Mouse (Mus musculus) gonadal fat pad, adult 2 months (tissue): ENCODE measurements around the gene Snx15. TPM values are rescaled to one million over a fixed set of nuclear protein-coding genes. Genes with fewer than 3 reads are reported as not detected.

ENCODE experiments used
- DNase-seq: peaks from one replicate; pipeline ENCODE4 v3.0.0-alpha.2; 2012; ENCODE audit warnings: low read depth
- polyA plus RNA-seq: library from polyadenylated mRNA; depleted of rRNA; stranded (reverse); fragments of >200 nt; gene quantifications from 2 replicates; pipeline ENCODE4 v1.2.3, GENCODE M21; 2012

The Snx15 gene
- polyA plus RNA-seq, 1 experiment = 27.6 TPM

DNA sequence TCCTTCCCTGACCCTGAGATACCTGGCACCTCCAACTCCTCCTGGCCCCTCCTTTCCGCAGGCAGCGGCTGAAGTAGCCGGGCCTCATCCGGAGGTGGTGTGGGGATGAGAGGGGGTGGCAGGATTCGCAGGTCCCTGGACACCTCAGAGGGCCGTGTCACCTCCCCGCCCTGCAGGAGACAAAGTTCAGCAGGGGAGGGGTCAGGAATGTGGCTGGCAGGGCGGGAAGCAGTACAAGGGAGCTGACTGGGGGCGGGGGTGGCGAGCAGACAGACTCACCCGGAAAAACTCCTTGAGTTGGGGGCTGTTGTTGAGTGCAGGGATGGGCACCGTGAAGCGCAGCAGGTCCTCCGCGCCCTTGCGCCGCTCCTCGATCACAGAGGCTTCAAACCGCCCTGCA lies 6.3 kb downstream of the Snx15 start:
- no peak for DNase-seq

DNA sequence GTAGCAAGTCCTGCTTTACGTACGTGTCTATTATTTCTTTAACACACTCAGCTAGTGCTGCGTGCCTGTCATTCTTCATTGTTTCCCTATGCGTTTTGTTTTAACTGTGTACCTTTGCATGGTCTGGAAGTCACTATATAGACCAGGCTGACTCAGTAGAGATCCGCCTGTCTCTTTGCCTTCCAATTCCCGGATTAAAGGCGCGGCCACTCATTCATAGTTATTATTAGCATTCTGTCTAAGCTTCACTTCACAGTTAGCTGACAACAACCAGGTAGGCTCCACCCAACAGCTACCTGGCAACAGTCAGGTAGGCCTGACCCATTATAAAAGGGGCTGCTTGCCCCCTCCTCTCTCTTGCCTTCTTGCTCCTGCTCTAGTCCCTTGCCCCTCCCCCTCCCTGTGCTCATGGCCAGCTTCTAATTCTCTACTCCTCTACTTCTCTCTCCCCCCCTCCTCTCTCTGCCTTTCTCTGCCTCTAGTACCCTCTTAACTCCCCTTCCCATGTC lies 9.4 kb downstream of the Snx15 start:
- no peak for DNase-seq

DNA sequence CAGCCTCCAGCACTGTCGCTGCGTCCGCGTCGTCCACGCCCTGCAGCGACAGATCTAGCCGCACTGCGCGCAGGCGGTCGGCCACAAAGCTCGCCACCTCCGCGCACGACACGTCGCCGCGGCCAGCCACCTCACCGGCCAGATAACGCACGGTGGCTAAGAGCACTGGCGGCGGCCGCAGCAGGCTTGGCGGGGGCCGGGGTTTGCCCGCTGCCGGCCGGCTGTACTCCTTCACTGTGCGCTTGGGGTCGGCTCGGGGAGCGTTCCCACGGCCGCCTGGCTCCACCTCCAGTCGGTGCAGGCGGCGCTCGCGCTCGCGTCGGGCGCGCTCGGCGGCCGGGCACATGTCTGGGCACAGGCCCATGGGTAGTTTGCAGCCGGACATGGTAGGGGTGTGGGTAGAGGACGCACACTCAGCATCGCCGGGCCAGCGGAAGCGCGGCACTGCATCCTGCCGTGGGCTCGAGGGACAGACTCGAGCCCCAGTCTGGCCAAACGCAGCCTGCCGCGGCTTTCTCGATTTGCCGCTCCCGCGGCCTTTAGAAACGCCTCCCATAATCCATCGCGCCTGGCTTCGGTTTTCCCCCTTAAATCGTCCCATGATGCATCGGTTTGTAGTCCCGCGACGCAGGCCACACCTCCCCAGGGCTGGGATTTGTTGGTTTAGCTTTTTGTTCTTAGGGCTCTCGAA lies 10.0 kb downstream of the Snx15 start, which contains the start of gene Sac3d1:
Gene Sac3d1, minus strand, starts transcription at position 665 of the 691 bp plus-strand sequence.
- DNase-seq = peak; percentile 82

DNA sequence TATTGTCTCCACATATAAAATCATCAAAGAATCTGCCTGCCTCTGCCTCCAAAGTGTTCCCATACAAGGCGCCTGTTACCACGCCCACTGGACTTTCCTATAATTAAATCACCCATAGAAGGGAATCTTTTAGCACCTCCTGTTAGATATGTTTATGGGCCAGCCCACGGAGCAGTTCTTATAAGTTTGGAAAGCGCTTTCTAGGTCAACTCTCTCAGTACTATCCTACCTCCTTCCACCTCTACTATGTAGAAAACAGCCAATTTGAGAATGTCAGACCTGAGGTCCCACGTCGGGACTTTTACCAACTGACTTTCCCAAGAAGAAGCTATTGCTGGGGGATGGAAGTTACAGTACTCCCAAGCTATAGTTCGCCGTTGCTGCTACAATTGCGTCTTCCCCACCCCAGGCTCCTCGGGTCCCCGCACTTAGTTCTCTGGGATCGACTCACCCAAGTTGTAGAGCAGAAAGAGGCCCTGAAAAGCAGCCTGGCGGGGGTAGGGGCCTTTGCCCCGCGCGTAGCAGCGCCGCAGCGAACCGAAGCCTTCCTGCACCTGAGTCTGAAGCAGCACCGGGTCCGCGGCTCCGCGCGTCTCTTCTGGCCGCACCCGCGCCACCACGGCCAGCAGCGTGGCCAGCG lies 10.6 kb downstream of the Snx15 start:
- no peak for DNase-seq

DNA sequence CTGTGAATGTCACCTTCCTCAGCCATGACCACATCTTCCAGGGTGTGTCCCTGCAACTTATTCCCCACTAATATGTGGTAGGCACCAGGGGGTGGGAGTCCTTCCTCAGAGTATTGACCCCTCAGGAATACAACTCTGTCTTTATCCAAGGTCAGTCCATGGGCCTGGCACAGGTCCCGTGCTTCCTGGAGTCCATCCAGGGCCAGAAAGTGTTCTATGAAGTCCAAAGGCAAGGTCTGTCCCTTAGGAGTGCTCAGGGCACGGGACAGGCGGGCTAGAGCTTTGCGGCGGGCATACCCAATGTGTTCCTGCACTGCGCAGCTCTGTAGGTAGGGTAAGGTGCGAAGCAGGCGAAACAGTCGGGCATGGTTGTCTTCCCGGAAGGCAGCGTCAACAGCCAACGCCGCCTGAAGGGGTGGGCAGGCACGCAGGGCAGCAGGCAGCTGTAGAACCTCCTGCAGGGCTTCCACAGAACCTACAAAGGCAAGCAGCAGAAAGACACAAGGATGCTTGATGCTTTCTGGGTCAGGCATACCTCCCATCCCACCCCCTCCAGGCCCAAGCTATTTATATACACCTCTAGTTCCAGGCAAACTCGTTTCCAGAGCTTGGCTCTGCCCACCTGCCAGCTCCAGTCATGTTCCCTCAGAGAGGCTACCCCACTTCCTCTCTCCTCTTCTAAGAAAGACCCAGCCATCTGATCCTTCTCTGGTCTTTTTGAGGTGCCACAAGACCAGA lies 11.8 kb downstream of the Snx15 start:
- DNase-seq = no peak

DNA sequence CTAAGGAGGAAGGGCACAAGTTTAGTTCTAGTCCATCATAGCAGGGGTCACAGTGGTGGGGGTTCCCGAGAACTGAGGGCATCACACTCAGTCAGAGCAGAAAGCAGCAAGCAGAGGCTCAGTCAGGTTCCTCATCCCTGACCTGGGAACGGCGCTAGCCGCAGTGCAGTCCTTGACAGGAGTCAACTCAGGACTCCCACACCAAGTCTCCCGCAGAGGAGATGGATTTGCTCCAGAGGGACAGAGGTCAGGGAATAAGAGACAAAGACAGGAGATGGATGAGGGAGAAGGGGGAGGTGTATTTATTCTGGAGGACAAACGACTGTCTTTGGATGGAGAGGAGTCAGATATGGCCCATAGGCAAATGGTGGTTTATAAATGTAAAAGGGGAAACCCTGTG lies 15.0 kb downstream of the Snx15 start:
- no peak for DNase-seq

DNA sequence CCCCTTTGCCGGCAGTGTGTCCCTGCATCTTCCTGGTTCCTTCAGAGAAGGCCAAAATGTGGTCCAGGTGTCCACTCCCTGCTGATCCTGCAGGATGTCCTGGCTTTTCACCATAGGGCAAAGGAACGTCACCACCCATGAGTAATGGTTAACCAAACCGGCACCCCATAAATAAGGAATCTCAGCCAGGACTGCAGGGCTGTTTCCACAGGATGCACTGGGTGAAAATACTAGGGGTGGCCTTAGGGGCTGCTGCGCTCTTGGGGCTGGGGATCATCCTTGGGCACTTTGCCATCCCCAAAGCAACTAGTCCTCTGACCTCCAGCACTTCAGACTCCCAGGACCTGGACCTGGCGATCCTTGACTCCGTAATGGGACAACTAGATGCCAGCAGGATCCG lies 22.5 kb downstream of the Snx15 start, which contains the start of gene Naaladl1:
Gene Naaladl1, plus strand, starts transcription at position 197 of the 400 bp plus-strand sequence.
- no peak for DNase-seq

DNA sequence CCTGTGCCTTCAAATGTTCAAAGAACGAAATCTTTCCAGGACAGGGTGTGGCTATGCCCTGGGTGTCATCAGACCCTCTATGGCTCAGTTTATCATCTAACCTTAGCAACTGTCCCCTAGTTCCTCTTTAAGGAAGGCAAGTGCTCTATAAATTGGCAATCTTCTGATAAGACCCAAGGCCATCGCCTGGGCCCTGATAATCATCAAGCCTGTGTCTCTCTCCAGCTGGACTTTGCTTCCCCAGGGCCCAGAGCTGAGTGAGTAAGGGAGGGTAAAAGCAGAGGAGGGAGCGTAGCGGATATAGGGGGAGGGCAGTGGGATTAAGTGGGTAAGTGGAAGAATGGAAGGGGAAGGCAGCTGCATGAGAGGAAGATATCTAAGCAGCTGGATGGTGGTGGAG lies 23.6 kb downstream of the Snx15 start:
- no peak for DNase-seq

DNA sequence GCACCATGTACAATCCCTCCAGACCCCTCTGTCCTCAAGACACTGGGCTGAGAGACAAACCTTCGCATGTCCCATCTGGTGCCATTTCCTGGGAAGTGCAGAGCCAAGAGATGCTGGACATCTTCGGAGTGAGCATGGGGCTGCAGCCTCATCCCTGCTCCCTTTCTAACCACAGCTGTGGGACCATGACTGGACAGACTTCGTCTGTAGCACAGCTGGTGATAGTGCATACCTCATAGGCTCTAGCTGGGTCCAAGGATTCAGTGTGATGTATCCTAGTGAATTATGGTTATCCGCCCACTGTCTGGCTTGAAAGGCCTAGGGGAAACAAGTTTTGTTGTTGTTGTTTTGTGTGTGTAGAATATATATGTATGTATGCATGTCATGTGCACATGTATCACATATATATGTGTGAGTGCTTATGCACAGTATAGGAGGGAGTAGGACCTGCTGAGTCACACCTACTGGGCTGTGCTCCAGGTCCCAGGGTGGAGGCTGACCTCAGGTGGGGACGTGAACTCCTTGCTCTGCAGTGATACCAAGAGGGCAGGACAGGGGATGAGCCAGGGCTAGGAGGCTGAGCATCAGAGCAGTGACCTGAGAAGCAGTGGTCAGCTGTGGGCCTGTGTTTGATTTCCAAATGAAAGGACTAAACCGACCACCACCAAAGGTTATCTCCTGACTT lies 25.8 kb downstream of the Snx15 start:
- no peak for DNase-seq

DNA sequence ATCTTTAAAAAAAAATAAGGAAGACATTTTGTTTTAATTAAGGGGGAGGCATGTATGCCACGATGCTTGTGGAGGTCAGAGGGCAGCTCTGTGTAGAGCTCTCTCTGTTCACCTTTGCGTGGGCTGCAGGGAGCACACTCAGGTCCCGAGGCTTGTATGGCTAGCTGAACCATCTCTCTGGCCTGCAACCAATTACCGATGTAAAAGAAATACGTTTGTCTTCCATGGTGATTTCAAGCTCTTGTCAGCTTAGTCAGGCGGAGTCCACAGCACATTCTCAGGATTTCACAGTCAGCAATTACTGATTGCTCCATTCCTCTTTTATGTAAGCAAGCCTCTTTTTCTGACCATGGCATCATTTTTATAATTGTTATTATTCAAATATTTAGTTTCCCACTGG lies 26.9 kb downstream of the Snx15 start:
- DNase-seq = no peak

DNA sequence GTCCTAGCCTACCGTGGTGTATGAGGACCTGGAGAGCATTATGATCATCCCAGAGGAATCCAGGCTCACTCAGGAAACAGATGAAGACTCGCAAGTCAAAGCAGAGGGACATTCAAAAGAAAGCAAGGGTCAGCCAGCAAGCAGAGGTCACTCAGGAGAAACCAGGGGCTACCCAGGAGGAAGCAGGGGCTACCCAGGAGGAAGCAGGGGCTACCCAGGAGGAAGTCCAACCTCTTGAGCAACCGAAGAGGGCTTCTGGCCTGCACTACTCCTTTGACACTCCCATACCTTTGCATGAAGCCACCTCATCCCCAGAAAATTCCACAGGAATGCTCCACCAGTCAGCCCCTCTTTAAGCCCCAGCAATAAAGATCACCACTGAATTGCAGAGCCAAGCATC lies 30.3 kb downstream of the Snx15 start:
- no peak for DNase-seq

DNA sequence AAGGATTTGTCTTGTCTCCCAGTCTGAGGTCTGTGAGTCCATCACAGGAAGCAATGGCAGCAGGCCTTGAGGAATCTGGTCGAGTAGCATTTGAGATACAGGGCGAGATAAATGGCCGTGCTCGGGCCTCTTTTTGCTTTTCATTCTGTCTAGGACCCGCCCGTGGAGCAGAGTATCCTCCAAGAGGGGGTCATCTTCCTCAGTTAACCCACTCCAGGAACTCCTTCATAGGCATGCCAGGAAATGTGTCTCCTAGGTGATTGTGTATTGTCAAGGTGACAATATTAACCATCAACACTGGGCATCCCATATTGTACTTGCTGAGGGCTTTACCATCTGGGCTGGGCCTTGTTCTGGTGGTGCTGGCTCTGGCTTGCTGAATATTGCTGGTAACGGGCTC lies 34.0 kb downstream of the Snx15 start, which contains the start of gene AC131692.1:
Gene AC131692.1, plus strand, starts transcription at position 301 of the 400 bp plus-strand sequence.
- DNase-seq = no peak

DNA sequence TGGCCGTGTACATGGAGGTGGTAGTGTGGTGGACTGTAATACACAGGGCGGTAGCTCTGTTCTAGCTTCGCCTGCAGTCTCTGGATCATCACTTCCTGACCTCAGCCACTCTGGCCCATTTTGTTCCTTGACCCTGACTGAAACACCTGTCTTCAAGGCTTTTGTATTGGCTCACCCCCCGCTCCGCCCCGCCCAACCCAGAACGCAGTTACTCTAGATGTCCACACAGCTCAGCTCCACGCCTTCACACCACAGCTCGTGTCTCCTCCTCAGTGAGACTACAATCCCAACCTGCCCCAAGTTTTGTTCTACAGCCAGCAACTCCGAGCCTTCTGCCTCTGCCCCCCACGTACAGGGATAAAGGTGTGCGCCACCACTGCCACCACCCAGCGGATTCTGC lies 39.3 kb downstream of the Snx15 start:
- no peak for DNase-seq

DNA sequence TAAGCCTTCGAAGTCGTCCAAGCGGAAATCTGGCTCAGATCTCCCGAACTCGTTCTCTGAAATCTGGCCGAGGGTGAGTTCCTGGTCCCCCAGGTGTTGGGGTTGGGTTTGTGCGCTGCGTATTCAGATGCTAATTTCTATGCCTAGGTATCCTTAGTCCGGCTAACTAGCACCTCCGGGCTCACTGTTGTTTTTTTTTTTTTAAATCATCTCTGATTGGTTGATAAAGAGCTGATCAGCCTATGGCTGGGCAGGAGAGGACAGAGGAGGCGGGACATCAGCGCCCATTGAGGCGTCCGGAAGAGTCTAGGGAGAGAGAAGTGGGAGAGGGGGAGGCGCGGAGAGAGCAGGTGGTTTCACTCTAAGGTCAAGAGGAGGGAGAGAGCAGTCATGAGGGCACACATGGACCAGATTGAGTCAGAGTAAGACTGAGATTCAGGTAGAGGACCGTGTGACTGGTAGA lies 42.7 kb downstream of the Snx15 start:
- no peak for DNase-seq

DNA sequence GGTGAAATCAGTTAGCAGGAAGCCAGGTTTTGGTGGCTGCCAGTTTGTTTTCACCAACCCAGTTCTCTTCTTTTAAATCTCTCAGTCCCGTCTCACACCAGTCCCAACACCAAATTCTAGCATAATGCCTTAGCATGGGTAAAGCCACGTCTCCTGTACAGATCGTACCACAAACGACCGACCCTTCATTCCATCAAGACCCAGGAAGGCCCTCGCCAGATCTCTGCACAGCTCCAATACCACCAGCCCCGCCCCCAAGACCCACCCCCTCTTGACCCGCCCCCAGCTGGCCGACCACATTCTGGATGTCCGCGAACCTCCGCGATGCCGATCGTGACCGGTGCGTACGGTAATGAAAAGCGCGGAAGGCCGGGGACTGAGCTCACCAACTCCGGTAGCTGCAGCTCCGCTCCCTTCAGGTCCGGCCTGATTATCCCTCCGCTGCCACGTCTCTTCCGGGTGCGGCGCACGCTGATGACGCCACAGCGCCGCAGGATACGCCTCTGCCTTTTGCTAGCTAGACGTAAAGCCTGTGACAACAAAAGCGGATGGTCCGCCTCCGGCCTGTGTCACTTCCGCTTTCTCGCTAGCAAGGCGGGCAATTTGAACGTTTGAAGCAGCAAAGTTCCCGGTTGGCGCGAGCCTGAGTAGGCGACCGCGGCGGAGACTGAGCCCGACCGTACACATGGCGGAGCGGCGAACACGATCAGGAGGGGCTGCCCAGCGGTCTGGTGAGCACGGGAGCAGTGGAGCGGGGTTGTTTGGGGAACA lies 43.4 kb downstream of the Snx15 start, which contains the start of the genes Zfpl1 and Cdca5:
Gene Zfpl1, minus strand, starts transcription at position 479 of the 771 bp plus-strand sequence.
Gene Cdca5, plus strand, starts transcription at position 506 of the 771 bp plus-strand sequence.
- no peak for DNase-seq

DNA sequence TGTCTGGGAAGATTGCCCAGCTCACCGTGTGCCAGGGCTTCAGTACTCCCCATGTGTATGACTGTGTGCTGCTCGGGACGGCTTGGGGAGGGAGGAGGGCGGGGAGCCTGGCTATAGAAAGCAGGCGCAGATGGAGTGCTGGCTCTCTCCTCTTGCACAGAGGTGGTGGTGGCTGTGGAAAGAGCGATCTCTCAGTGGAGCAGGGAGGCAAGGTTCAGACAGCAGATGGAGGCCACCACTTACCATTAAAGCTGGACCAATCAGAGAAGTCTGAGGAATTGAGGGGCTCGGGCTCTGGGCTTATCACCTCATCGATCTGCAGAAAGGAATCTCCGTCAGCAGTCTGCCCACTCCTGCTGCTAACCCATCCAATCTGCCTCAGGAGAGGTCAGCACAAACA lies 45.9 kb downstream of the Snx15 start, which contains the start of gene Gm28374:
Gene Gm28374, minus strand, starts transcription at position 101 of the 400 bp plus-strand sequence.
- no peak for DNase-seq

DNA sequence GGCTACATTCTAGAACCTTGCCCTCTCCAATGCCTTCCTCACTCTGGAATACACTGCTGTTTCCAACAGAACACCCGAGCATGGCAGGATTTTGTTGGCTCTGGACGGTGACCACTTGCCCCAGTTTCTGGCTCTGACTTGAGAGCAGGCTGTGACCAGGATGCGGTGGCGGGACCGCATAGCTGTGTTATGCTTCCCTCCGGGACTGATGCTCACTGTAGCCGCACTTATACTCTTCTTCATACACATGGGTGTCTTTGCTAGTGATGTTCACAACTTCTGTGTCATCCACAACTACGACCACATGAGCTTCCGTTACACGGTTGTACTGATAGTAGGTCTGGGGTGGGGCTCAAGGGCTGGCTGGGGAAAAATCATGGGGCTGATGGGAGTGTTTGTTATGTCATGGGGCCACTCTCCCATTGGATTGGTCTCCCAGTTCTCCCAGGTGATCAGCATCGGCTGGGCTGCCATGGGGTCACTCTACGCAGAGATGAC lies 48.1 kb downstream of the Snx15 start, which contains the start of gene Tmem262:
Gene Tmem262, plus strand, starts transcription at position 51 of the 498 bp plus-strand sequence.
- no peak for DNase-seq

DNA sequence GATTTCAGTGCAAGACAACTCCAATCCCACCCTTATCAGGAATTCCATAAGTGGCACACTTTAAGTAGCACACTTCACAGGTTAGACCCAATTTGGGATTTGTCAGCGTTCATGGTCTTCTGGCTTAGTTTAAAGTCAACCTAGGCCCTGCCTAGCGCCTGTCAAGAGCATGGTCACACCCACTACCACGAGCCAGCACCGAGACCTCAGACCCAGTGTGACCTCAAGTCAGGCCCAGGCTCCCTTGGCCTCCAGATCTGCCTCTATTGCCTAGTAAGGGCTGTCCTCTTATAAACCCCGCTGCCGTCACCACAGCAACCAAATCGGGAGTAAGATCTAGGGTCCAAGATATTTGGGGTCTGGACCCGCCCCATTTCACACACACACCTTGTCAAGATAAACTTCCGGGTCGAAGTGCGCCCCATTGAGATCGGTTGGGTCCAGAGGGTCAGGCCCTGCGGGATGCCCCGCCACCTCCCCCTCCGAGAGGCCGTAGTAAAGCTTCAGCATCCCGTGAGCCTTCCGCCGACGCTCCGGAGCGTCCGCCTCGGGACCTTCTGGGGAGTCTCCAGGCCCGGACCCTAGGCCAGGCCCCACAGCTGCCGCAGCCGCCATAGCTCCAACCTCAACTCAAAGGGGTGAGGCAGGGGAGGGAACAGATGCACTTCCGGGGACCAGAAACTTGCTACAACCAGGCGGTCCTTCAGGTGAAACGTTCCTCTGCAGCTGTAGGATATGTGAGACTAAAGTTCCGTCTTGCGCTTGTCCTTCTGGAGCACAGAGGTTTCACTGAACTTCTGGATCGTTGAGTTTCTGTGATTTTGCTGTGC lies 51.3 kb downstream of the Snx15 start, which contains the start of gene Vps51:
Gene Vps51, minus strand, starts transcription at position 668 of the 830 bp plus-strand sequence.
- no peak for DNase-seq

DNA sequence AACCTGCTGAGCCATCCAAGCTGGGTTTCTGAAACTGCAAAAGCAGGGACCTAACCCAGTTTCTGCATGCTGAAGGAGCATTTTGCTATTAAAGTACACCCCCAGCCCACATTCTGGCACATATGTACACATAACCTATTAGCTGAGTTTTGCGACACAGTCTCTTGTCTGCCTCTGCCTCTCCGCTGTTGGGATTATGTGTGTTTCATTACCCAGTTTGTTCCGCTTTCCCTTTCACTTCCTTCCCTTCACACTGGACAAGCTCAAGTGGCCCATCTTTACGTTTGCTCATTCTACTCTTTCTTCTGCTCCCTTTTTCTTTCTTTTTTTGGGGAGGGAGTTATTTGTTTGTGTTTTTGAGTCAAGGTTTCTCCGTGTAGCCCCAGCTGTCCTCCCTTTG lies 54.2 kb downstream of the Snx15 start:
- DNase-seq = no peak
